Mouse (Mus musculus): ENCODE measurements around the gene Six1. TPM values are rescaled to one million over a fixed set of nuclear protein-coding genes. Genes with fewer than 3 reads are reported as not detected.

The Six1 gene
- polyA plus RNA-seq (2014; fragmentation: Illumina TruSeq; extraction: RNeasy Lipid Tissue Mini Kit (QIAGEN cat#74804); ENCODE audit: insufficient read depth, low read depth, low replicate concordance) = 1.5 TPM

DNA sequence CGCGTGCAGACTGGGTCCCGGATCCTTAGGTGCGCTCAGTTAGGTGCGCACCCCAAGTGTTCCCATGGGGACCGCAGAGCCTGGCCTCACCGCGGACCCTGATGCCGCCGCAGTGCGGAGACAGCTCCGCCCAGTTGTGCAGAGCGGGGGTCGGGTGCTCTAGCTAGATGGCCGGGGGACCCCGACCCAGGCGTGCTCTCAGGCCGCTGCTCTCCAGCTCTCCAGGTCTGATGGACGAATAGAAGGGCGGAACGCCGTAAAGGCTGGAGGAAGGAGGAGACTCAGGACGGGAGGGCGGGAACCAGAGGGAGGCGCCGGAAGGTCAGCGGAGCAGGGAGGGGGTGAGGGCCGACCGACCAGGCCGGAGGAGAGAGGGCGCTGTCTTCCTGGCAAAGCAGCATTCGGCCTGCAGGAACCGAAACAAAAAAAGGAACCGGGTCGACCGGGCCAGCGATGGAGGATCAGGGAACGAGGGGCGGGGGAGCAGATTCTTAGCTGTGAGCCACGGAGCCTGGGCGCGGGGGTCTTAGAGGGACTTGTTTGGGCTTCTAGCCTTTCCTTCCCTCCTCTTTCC lies at the start of gene Six1:
Gene Six1, minus strand, starts transcription at position 220 of the 574 bp plus-strand sequence.

Other genes starting within 250 kb of the Six1 start
- not detected for gene Six6, start 114.0 kb downstream of the Six1 start, polyA plus RNA-seq (2014; fragmentation: Illumina TruSeq; extraction: RNeasy Lipid Tissue Mini Kit (QIAGEN cat#74804); ENCODE audit: insufficient read depth, low read depth, low replicate concordance)
- not detected for gene 4930447C04Rik, start 113.1 kb downstream of the Six1 start, polyA plus RNA-seq (2014; fragmentation: Illumina TruSeq; extraction: RNeasy Lipid Tissue Mini Kit (QIAGEN cat#74804); ENCODE audit: insufficient read depth, low read depth, low replicate concordance)
- gene Six4, start 59.6 kb upstream of the Six1 start, polyA plus RNA-seq (2014; fragmentation: Illumina TruSeq; extraction: RNeasy Lipid Tissue Mini Kit (QIAGEN cat#74804); ENCODE audit: insufficient read depth, low read depth, low replicate concordance) = 1.2 TPM
- gene Mnat1, start 69.8 kb upstream of the Six1 start, polyA plus RNA-seq (2014; fragmentation: Illumina TruSeq; extraction: RNeasy Lipid Tissue Mini Kit (QIAGEN cat#74804); ENCODE audit: insufficient read depth, low read depth, low replicate concordance) = 23.5 TPM
- gene Trmt5, start 232.8 kb upstream of the Six1 start, polyA plus RNA-seq (2014; fragmentation: Illumina TruSeq; extraction: RNeasy Lipid Tissue Mini Kit (QIAGEN cat#74804); ENCODE audit: insufficient read depth, low read depth, low replicate concordance) = 5.9 TPM
- gene Slc38a6, start 232.9 kb upstream of the Six1 start, polyA plus RNA-seq (2014; fragmentation: Illumina TruSeq; extraction: RNeasy Lipid Tissue Mini Kit (QIAGEN cat#74804); ENCODE audit: insufficient read depth, low read depth, low replicate concordance) = 4.8 TPM